Mouse (Mus musculus) spleen, postnatal 10 days (tissue): ENCODE data around the gene Ccr4.

ENCODE experiments used
- DNase-seq, 2 experiments: peaks; one replicate each; pipeline ENCODE4 v3.0.0; 2021 to 2022; ENCODE audit warnings: low spot score in 2 of 2

The Ccr4 gene

GRCm38 (mm10) chr9:114468701-114469100 is 36.0 kb downstream of the Ccr4 start:
- DNase-seq, result no peak

DNA sequence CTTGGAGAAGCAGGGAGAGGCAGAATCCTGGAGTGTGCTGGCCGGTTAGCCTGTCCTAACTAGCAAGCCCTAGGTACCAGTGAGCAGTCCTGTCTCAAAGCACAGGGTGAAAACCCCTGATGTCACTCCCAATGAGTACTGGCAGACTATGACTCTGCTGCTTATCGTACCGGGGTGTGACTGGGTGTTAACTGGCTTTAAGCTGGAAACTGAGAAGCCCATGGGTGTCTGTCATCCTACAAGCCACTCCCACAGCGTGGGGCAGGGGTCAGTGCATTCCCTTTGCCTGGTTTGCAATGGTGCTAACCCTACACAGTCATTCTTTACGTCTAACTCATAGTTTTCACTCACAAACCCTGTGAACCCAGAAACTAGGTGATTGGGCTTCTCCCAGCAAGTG is 36.5 kb downstream of the Ccr4 start:
- no peak for DNase-seq

- DNase-seq, result no peak
Measured at GRCm38 (mm10) chr9:114466871-114467270, 37.8 kb downstream of the Ccr4 start.

DNA sequence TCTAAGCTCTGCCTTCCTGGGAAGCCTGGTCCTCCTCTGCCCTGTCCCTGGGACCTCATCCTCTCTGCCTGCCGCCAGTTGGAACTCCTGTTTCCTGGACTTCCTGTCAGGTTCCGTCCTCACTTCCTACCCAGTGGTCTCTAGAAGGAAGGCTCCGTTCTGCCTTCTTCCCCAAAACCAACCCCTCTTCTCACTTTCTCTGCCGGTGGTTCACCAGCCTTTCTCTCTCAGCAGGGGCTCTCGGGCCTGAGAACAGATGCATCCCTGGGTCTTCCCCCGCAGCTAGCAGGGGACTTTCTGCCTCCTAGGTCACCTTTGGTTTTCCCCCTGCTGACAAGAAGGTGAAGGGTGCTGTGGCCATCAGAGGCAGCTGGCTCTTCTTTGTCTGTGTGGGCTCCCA is 39.3 kb downstream of the Ccr4 start:
- no peak for DNase-seq

- no peak for DNase-seq
Measured at GRCm38 (mm10) chr9:114462569-114462968, 42.1 kb downstream of the Ccr4 start.

- no peak for DNase-seq
Measured at GRCm38 (mm10) chr9:114458436-114458835, 46.3 kb downstream of the Ccr4 start.

- DNase-seq, result no peak
Measured at GRCm38 (mm10) chr9:114455420-114455819, 49.3 kb downstream of the Ccr4 start.

GRCm38 (mm10) chr9:114452418-114452817 is 52.3 kb downstream of the Ccr4 start:
- no peak for DNase-seq

- no peak for DNase-seq
Measured at GRCm38 (mm10) chr9:114451615-114452014, 53.1 kb downstream of the Ccr4 start.

DNA sequence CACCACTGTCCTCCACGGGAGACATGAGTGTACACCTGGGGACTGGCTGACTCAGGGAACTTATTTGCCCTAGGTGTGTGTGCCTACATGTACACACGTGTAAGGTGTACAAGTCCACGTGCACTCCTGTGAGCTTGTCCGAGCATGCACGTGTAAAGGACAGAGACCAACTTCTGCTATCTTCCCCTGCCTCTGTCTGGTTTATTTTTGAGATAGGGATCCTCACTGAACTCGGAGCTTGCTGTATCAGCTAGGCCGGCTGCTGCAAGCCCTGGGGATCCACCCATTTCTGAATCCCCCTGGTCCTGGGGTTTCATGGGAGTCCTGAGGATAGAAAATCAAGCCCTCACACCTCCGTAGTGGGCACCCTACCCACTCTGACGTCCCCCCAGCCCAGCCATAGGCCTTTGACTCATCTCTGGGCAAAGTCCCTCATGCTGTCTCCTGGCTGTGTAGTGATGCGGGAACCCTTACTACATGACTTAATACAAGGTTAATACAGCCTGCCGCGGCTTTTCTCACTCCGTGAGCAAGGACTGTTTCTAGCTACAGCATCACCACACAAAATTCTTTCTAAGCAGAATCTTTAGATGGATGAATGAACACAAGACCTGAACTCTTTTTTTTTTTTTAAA is 55.5 kb downstream of the Ccr4 start:
- no peak for DNase-seq

GRCm38 (mm10) chr9:114448700-114449099 is 56.0 kb downstream of the Ccr4 start:
- no peak for DNase-seq

- DNase-seq, result no peak
Measured at GRCm38 (mm10) chr9:114446887-114447286, 57.8 kb downstream of the Ccr4 start.

DNA sequence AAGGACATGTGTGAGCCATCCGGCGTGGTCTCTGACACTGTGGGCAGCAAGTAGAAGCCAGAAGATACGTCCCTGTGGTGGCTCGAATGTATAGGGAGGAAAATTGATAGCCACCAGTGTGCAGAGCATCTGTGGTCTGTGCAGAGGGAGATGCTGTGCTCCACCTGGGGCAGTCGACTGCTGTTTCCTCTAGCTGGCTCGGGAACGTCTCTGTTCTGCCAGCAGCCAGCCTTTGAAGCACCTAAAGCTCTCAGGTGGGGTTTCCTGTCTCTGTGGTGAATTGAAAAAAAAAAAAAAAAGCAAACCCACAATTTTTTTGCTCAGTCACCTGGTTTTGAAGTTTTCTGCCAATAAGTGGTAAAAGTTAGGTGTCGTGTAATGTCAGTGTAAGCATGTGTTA is 61.4 kb downstream of the Ccr4 start:
- no peak for DNase-seq

- no peak for DNase-seq
Measured at GRCm38 (mm10) chr9:114442893-114443292, 61.8 kb downstream of the Ccr4 start.

- DNase-seq, result no peak
Measured at GRCm38 (mm10) chr9:114442225-114442624, 62.5 kb downstream of the Ccr4 start.

DNA sequence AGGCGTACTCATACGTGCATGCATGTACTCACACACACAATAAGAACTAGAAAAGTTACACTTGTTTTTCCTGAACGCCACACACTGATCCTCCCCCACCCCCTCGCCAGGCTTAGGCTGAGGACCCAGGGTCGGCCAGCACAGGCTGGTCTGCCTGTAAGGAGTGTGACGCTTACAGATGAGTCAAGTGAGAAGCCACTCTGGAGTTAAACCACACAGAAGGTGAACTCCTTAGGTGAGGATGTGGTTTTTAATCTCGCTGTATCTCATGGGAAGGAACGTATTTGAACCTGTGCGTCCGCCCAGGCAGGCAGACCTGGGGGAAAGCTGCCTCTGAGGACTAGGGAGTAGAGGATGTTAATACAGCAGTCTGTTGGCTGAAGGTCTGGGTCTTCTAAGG is 64.2 kb downstream of the Ccr4 start:
- DNase-seq, result no peak
